Mouse (Mus musculus): Measurements from ENCODE around the gene Aanat.

DNA sequence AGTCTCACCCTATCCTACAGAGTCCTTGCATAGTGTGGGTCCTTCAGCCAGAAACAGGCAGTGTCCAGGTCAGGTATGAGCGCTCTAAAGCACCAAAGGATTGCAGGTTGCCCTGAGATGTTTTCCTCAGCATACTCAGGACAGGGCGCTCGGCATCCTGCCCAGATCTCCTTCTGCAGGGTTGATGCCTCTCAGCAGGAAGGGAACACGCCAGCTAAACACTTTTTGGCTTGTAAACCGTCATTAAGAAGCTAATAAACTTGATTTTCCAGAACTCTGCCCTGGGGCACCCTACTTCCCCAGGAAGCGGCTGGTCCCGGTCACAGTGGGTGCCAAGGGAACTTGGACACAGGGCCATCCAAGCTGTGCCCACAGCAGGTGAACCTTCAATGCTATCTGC lies 32.9 kb downstream of the Aanat start:
- TF ChIP-seq CTCF (IDR thresholded peaks at IDR 0.05; ENCODE audit: low read depth) (no peak), EP300 (optimal IDR thresholded peaks at IDR 0.05) (no peak)

Measured in stomach, postnatal 0 days (tissue).